Comparison of ENCODE assay signal across 8 mouse cellular contexts in the genomic region with DNA sequence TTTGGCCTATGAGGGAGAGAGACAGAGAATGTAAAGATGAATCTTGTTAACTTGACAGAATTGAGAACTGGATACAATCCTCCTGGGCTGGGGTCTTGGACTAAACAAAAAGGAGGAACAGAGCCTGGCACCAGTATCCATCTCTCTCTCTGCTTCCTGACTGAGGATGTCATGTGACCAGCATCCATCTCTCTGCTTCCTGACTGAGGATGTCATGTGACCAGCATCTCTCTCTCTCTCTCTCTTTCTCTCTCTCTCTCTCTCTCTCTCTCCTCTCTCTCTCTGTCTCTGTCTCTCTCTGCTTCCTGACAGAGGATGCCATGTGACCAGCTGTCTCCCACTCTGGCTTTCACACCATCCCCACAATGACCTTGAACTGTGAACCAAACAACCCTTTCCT. TPM values are rescaled to one million over a fixed set of nuclear protein-coding genes. Genes with fewer than 3 reads are reported as not detected.
DNase-seq lines count a peak whose midpoint lies in the region; ATAC-seq and TF ChIP-seq lines count a peak whose summit lies in the region.

No protein-coding gene starts in this region.

- intact Hi-C loops in heart, postnatal 10 days (cut with DNase I): loop anchor here (2.0 kb wide), 1 partner anchor 226 kb away; no protein-coding TSS in a partner anchor
- intact Hi-C loops in left cerebral cortex, postnatal 36 days (cut with DNase I): no loop called here

- no peak for DNase-seq in heart, postnatal 10 days
- no peak for DNase-seq in lung, postnatal 4 days
- DNase-seq in stomach, postnatal 0 days (ENCODE audit: low spot score): no peak
- no peak for DNase-seq in left cerebral cortex, postnatal 36 days (ENCODE audit: low spot score in 2 of 2)
- no peak for DNase-seq in thymus, postnatal 25 days

- H3K36me3 ChIP-seq in heart, embryonic 14.5 days (ENCODE audit: control insufficient read depth, insufficient read depth, low read length): no peaks in the 10 kb centered on the region
- H3K36me3 ChIP-seq in lung, embryonic 16.5 days (ENCODE audit: control insufficient read depth, insufficient read depth, low read length): no peaks in the 10 kb centered on the region
- H3K36me3 ChIP-seq in intestine, postnatal 0 days (ENCODE audit: control insufficient read depth, insufficient read depth): no peaks in the 10 kb centered on the region
- no peaks in the 10 kb centered on the region for H3K36me3 ChIP-seq in stomach, postnatal 0 days (ENCODE audit: control insufficient read depth, insufficient read depth, low read length)

- no peak for TF ChIP-seq EP300 in stomach, postnatal 0 days (optimal IDR thresholded peaks at IDR 0.05)

- no peak for TF ChIP-seq CTCF in intestine, postnatal 0 days (IDR thresholded peaks at IDR 0.05; ENCODE audit: low read depth)
- no peak for TF ChIP-seq CTCF in stomach, postnatal 0 days (IDR thresholded peaks at IDR 0.05; ENCODE audit: low read depth)

- H3K9me3 ChIP-seq in heart, embryonic 14.5 days (ENCODE audit: control insufficient read depth, low read length): no peaks in the 10 kb centered on the region
- no peaks in the 10 kb centered on the region for H3K9me3 ChIP-seq in lung, embryonic 16.5 days (ENCODE audit: control insufficient read depth, low read length)
- H3K9me3 ChIP-seq in intestine, postnatal 0 days (ENCODE audit: control insufficient read depth): no peaks in the 10 kb centered on the region
- H3K9me3 ChIP-seq in stomach, postnatal 0 days (ENCODE audit: control insufficient read depth, low read length): no peaks in the 10 kb centered on the region

- peaks cover 0 to 10% of the 10 kb centered on the region in 2 experiments; a peak in 2 of 4 replicates for H3K4me1 ChIP-seq in heart, embryonic 14.5 days (ENCODE audit: control insufficient read depth in 2 of 2, insufficient read depth in 2 of 2, low read length in 2 of 2)
- peaks cover 11% of the 10 kb centered on the region for H3K4me1 ChIP-seq in lung, embryonic 16.5 days (replicated peaks; ENCODE audit: control insufficient read depth, insufficient read depth, low read length)
- H3K4me1 ChIP-seq in intestine, postnatal 0 days (replicated peaks; ENCODE audit: control insufficient read depth, insufficient read depth, low read length): 0 out of 2 replicates have a peak, but pooled peaks cover 2% of the 10 kb centered on the region
- H3K4me1 ChIP-seq in stomach, postnatal 0 days (replicated peaks; ENCODE audit: control insufficient read depth, insufficient read depth): no peaks in the 10 kb centered on the region

- peaks cover 32% of the 10 kb centered on the region for H3K27me3 ChIP-seq in heart, embryonic 14.5 days (ENCODE audit: control insufficient read depth, insufficient read depth, low read length)
- peaks cover 11% of the 10 kb centered on the region; the same call in 1 of the 2 replicates for H3K27me3 ChIP-seq in lung, embryonic 16.5 days (ENCODE audit: control insufficient read depth, insufficient read depth, low read depth, low read length)
- 0 out of 2 replicates have a peak, but pooled peaks cover 11% of the 10 kb centered on the region for H3K27me3 ChIP-seq in intestine, postnatal 0 days (replicated peaks; ENCODE audit: control insufficient read depth, insufficient read depth, low read length)
- peaks cover 4% of the 10 kb centered on the region; the same call in 1 of the 2 replicates for H3K27me3 ChIP-seq in stomach, postnatal 0 days (ENCODE audit: control insufficient read depth, insufficient read depth, low read length)

- no peak for ATAC-seq in heart, embryonic 14.5 days (ENCODE audit: insufficient number of reproducible peaks, insufficient read depth, low FRiP score, low read depth)
- ATAC-seq in lung, embryonic 16.5 days (ENCODE audit: low read depth): no peak
- no peak for ATAC-seq in intestine, postnatal 0 days
- ATAC-seq in stomach, postnatal 0 days (ENCODE audit: low FRiP score, low TSS enrichment): no peak

- H3K9ac ChIP-seq in heart, embryonic 14.5 days (ENCODE audit: low read length): no peak overlapping the region
- H3K9ac ChIP-seq in lung, embryonic 16.5 days (ENCODE audit: low read length): no peak overlapping the region
- no peak overlapping the region for H3K9ac ChIP-seq in intestine, postnatal 0 days (ENCODE audit: low read depth, low read length)
- no peak overlapping the region for H3K9ac ChIP-seq in stomach, postnatal 0 days (ENCODE audit: low read length)

- H3K4me3 ChIP-seq in heart, embryonic 14.5 days (ENCODE audit: control insufficient read depth in 1 of 2, insufficient read depth in 1 of 2, low read depth in 1 of 2, low read length in 2 of 2): no peak overlapping the region
- H3K4me3 ChIP-seq in lung, embryonic 16.5 days (ENCODE audit: low read length): peak overlapping the region; percentile 26; the same call in 1 of the 2 replicates
- H3K4me3 ChIP-seq in intestine, postnatal 0 days (ENCODE audit: low read depth, low read length): no peak overlapping the region
- no peak overlapping the region for H3K4me3 ChIP-seq in stomach, postnatal 0 days (ENCODE audit: low read depth, low read length)

- peak overlapping the region; percentile 66 for H3K4me2 ChIP-seq in heart, embryonic 14.5 days (ENCODE audit: low read length)
- H3K4me2 ChIP-seq in lung, embryonic 16.5 days (ENCODE audit: low read depth, low read length): peak overlapping the region; percentile 52
- H3K4me2 ChIP-seq in intestine, postnatal 0 days (replicated peaks; ENCODE audit: low read depth): peak overlapping the region; percentile 56
- peak overlapping the region; percentile 46 for H3K4me2 ChIP-seq in stomach, postnatal 0 days (replicated peaks; ENCODE audit: low read depth)

- H3K27ac ChIP-seq in heart, embryonic 14.5 days (replicated peaks in 1 of 2; ENCODE audit: control insufficient read depth in 1 of 2, insufficient read depth in 1 of 2, low read depth in 2 of 2, low read length in 2 of 2): no peak overlapping the region
- no peak overlapping the region for H3K27ac ChIP-seq in lung, embryonic 16.5 days (ENCODE audit: low read length)
- H3K27ac ChIP-seq in intestine, postnatal 0 days (ENCODE audit: low read depth, low read length): no peak overlapping the region
- H3K27ac ChIP-seq in stomach, postnatal 0 days (replicated peaks): no peak overlapping the region

RNA-seq across cellular contexts. Expression of a gene that starts 43.5 kb away (rescaled TPM):
- 8.7 and 8.9 TPM in 2 replicates for polyA plus RNA-seq in heart, embryonic 14.5 days (2014; fragmentation: Nextera tagmentation; extraction: Ambion mirVana)
- total RNA-seq in heart, postnatal 10 days (2021): 10 to 100 TPM; 32.2 to 33.9 TPM
- polyA plus RNA-seq in lung, embryonic 16.5 days (2015; fragmentation: Nextera tagmentation; extraction: Ambion mirVana): 8.6 and 9.3 TPM in 2 replicates
- polyA plus RNA-seq in intestine, postnatal 0 days (2015; fragmentation: Nextera tagmentation; extraction: Ambion mirVana): 6.1 and 6.9 TPM in 2 replicates
- 6.0 and 6.1 TPM in 2 replicates for polyA plus RNA-seq in stomach, postnatal 0 days (2015; fragmentation: Nextera tagmentation; extraction: Ambion mirVana)
- 10 to 100 TPM; 47.7 to 65.3 TPM for total RNA-seq in left cerebral cortex, postnatal 36 days (2021)
